Mouse (Mus musculus): ENCODE measurements at regions not wholly inside any gene's neighbourhood (a gene's known extent, or its start where the extent isn't known, plus 50 kb on each side); places are given as distances from the start of the nearest gene placed in this dataset.

GRCm38 (mm10) chr15:62076552-62077234, 1153.9 kb upstream of the A1bg start:
- no peak for ATAC-seq (ENCODE audit: low FRiP score, low read depth)
- Histone ChIP-seq H3K27ac (no peak overlapping the region), H3K4me2 (replicated peaks) (no peak overlapping the region), H3K4me1 (peaks cover 8% of the 10 kb centered on the region), H3K4me3 (no peak overlapping the region), H3K9ac (no peak overlapping the region), H3K27me3 (no peaks in the 10 kb centered on the region), H3K36me3 (no peaks in the 10 kb centered on the region), H3K9me3 (no peaks in the 10 kb centered on the region)
- 92% methylated on average over 5 of the region's 5 CpGs for WGBS

- ATAC-seq (ENCODE audit: low FRiP score, low read depth): no peak
- H3K4me1 ChIP-seq: peaks cover 13% of the 10 kb centered on the region
- H3K4me2 ChIP-seq (replicated peaks): no peak overlapping the region
- WGBS: 78% methylated on average over 4 of the region's 4 CpGs
- H3K27me3 ChIP-seq: no peaks in the 10 kb centered on the region
- no peak overlapping the region for H3K4me3 ChIP-seq
- no peaks in the 10 kb centered on the region for H3K9me3 ChIP-seq
- no peak overlapping the region for H3K27ac ChIP-seq
- no peaks in the 10 kb centered on the region for H3K36me3 ChIP-seq
- no peak overlapping the region for H3K9ac ChIP-seq
Observed at GRCm38 (mm10) chr15:62074735-62075134, 1151.9 kb upstream of the A1bg start.

GRCm38 (mm10) chr15:62073595-62073994, 1150.8 kb upstream of the A1bg start:
- no peak overlapping the region for H3K4me3 ChIP-seq
- H3K4me2 ChIP-seq (replicated peaks): no peak overlapping the region
- H3K9ac ChIP-seq: no peak overlapping the region
- H3K36me3 ChIP-seq: no peaks in the 10 kb centered on the region
- WGBS: 97% methylated on average over 5 of the region's 5 CpGs
- H3K27me3 ChIP-seq: no peaks in the 10 kb centered on the region
- peaks cover 17% of the 10 kb centered on the region for H3K4me1 ChIP-seq
- no peak for ATAC-seq (ENCODE audit: low FRiP score, low read depth)
- no peak overlapping the region for H3K27ac ChIP-seq
- no peaks in the 10 kb centered on the region for H3K9me3 ChIP-seq

GRCm38 (mm10) chr15:62071311-62071710, 1148.5 kb upstream of the A1bg start:
- H3K4me1 ChIP-seq: peaks cover 33% of the 10 kb centered on the region
- H3K4me3 ChIP-seq: no peak overlapping the region
- no peak overlapping the region for H3K4me2 ChIP-seq (replicated peaks)
- H3K27ac ChIP-seq: no peak overlapping the region
- ATAC-seq (ENCODE audit: low FRiP score, low read depth): no peak
- WGBS: 76% methylated on average over 2 of the region's 2 CpGs
- no peaks in the 10 kb centered on the region for H3K9me3 ChIP-seq
- H3K27me3 ChIP-seq: no peaks in the 10 kb centered on the region
- no peaks in the 10 kb centered on the region for H3K36me3 ChIP-seq
- no peak overlapping the region for H3K9ac ChIP-seq

- Histone ChIP-seq H3K36me3 (no peaks in the 10 kb centered on the region), H3K9me3 (no peaks in the 10 kb centered on the region), H3K4me2 (replicated peaks) (no peak overlapping the region), H3K4me1 (peaks cover 27% of the 10 kb centered on the region), H3K27ac (no peak overlapping the region), H3K27me3 (no peaks in the 10 kb centered on the region), H3K9ac (no peak overlapping the region), H3K4me3 (no peak overlapping the region)
- 34% methylated on average over 11 of the region's 11 CpGs for WGBS
- no peak for ATAC-seq (ENCODE audit: low FRiP score, low read depth)
Observed at GRCm38 (mm10) chr15:62068422-62069160, 1145.8 kb upstream of the A1bg start.

- Histone ChIP-seq H3K27me3 (no peaks in the 10 kb centered on the region), H3K4me1 (peaks cover 19% of the 10 kb centered on the region), H3K9me3 (no peaks in the 10 kb centered on the region), H3K4me2 (replicated peaks) (no peak overlapping the region), H3K4me3 (no peak overlapping the region), H3K9ac (no peak overlapping the region), H3K27ac (no peak overlapping the region), H3K36me3 (no peaks in the 10 kb centered on the region)
- WGBS: 94% methylated on average over 3 of the region's 3 CpGs
- no peak for ATAC-seq (ENCODE audit: low FRiP score, low read depth)
Observed at GRCm38 (mm10) chr15:62064399-62064798, 1141.6 kb upstream of the A1bg start.

GRCm38 (mm10) chr15:62057449-62057848, 1134.6 kb upstream of the A1bg start:
- Histone ChIP-seq H3K27ac (no peak overlapping the region), H3K4me1 (peaks cover 9% of the 10 kb centered on the region; the same call in 1 of the 2 replicates), H3K4me3 (no peak overlapping the region), H3K36me3 (no peaks in the 10 kb centered on the region), H3K9me3 (no peaks in the 10 kb centered on the region), H3K27me3 (no peaks in the 10 kb centered on the region), H3K4me2 (replicated peaks) (no peak overlapping the region), H3K9ac (no peak overlapping the region)
- ATAC-seq (ENCODE audit: low FRiP score, low read depth): no peak
- 84% methylated on average over 2 of the region's 2 CpGs for WGBS

GRCm38 (mm10) chr15:62056889-62057288, 1134.1 kb upstream of the A1bg start:
- ATAC-seq (ENCODE audit: low FRiP score, low read depth): no peak
- H3K9me3 ChIP-seq: no peaks in the 10 kb centered on the region
- H3K4me2 ChIP-seq (replicated peaks): no peak overlapping the region
- 81% methylated on average over 11 of the region's 11 CpGs for WGBS
- no peak overlapping the region for H3K9ac ChIP-seq
- no peak overlapping the region for H3K27ac ChIP-seq
- H3K4me1 ChIP-seq: peaks cover 9% of the 10 kb centered on the region; the same call in 1 of the 2 replicates
- no peak overlapping the region for H3K4me3 ChIP-seq
- no peaks in the 10 kb centered on the region for H3K36me3 ChIP-seq
- no peaks in the 10 kb centered on the region for H3K27me3 ChIP-seq

GRCm38 (mm10) chr15:62056401-62056800, 1133.6 kb upstream of the A1bg start:
- peaks cover 9% of the 10 kb centered on the region; the same call in 1 of the 2 replicates for H3K4me1 ChIP-seq
- no peaks in the 10 kb centered on the region for H3K36me3 ChIP-seq
- no peaks in the 10 kb centered on the region for H3K9me3 ChIP-seq
- WGBS: 89% methylated on average over 3 of the region's 3 CpGs
- no peak overlapping the region for H3K4me2 ChIP-seq (replicated peaks)
- no peaks in the 10 kb centered on the region for H3K27me3 ChIP-seq
- no peak overlapping the region for H3K9ac ChIP-seq
- no peak for ATAC-seq (ENCODE audit: low FRiP score, low read depth)
- no peak overlapping the region for H3K27ac ChIP-seq
- no peak overlapping the region for H3K4me3 ChIP-seq

GRCm38 (mm10) chr15:62055011-62055410, 1132.2 kb upstream of the A1bg start:
- H3K36me3 ChIP-seq: no peaks in the 10 kb centered on the region
- ATAC-seq (ENCODE audit: low FRiP score, low read depth): no peak
- H3K4me2 ChIP-seq (replicated peaks): no peak overlapping the region
- H3K27me3 ChIP-seq: no peaks in the 10 kb centered on the region
- 88% methylated on average over 2 of the region's 2 CpGs for WGBS
- no peak overlapping the region for H3K27ac ChIP-seq
- H3K9me3 ChIP-seq: no peaks in the 10 kb centered on the region
- no peak overlapping the region for H3K4me3 ChIP-seq
- H3K9ac ChIP-seq: no peak overlapping the region
- peaks cover 9% of the 10 kb centered on the region; the same call in 1 of the 2 replicates for H3K4me1 ChIP-seq

GRCm38 (mm10) chr15:62053420-62054239, 1130.8 kb upstream of the A1bg start:
- 52% methylated on average over 8 of the region's 8 CpGs for WGBS
- no peak for ATAC-seq (ENCODE audit: low FRiP score, low read depth)
- Histone ChIP-seq H3K36me3 (no peaks in the 10 kb centered on the region), H3K27ac (no peak overlapping the region), H3K4me3 (no peak overlapping the region), H3K9ac (no peak overlapping the region), H3K27me3 (no peaks in the 10 kb centered on the region), H3K4me2 (replicated peaks) (no peak overlapping the region), H3K9me3 (no peaks in the 10 kb centered on the region), H3K4me1 (peaks cover 17% of the 10 kb centered on the region)

- WGBS: 21% methylated on average over 9 of the region's 9 CpGs
- Histone ChIP-seq H3K9ac (no peak overlapping the region), H3K4me3 (no peak overlapping the region), H3K27me3 (no peaks in the 10 kb centered on the region), H3K27ac (no peak overlapping the region), H3K4me1 (peaks cover 17% of the 10 kb centered on the region), H3K9me3 (no peaks in the 10 kb centered on the region), H3K36me3 (no peaks in the 10 kb centered on the region), H3K4me2 (replicated peaks) (peak overlapping the region; percentile 9; the same call in 1 of the 2 replicates)
- ATAC-seq (ENCODE audit: low FRiP score, low read depth): peak; percentile 64
Observed at GRCm38 (mm10) chr15:62049416-62049815, 1126.6 kb upstream of the A1bg start.

All from limb, embryonic 13.5 days (tissue).